Mouse (Mus musculus) cerebellum, postnatal 36 days (tissue): ENCODE results near the gene Lmntd1.
A peak's percentile ranks its signal among the peaks of the same experiment; 100 is the strongest.

Source experiments
- DNase-seq, 2 experiments: peaks; one replicate each; pipeline ENCODE4 v3.0.0; 2021 to 2022; ENCODE audit warnings: mixed read lengths in 2 of 2

The Lmntd1 gene

GRCm38 (mm10) chr6:145431747-145432146 lies 182.4 kb downstream of the Lmntd1 start:
- DNase-seq = no peak

DNA sequence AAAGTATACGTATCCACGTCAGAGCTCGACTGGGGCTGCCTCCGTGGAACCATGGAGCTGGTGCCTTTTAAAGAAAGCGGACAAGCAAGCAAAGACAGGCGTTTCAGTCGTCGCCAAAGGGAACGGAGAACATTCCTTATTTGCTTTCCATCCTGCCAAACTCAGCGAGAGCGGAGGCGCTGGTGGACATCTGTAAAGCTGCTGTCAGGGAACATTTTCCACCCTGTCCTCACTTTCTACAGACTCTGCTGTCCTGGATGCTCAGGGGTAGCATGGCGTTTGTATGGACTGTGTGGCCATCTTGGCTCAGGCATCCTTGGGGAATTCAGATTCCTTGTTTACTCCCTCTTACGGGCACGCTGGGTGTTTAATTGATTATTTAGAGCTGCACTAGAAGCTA lies 186.7 kb downstream of the Lmntd1 start:
- DNase-seq = no peak

DNA sequence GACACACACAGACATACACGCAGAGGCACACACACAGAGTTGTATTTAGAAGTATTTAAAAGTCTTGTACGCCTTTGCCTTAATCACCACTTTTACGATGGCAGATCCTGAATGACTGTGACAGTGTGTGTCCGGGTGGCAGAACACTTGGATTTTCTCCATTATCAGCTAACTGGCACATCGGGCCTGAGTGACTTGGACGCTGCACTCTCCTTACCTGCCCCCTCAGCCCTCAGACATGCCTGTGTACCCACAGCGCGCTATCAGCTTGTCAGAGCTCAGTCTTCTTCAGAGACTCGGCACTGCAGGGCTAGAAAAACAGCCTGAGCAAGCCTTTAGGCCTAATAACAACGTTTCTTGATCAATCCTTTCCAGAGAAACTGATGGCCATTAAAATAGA lies 187.6 kb downstream of the Lmntd1 start:
- no peak for DNase-seq

DNA sequence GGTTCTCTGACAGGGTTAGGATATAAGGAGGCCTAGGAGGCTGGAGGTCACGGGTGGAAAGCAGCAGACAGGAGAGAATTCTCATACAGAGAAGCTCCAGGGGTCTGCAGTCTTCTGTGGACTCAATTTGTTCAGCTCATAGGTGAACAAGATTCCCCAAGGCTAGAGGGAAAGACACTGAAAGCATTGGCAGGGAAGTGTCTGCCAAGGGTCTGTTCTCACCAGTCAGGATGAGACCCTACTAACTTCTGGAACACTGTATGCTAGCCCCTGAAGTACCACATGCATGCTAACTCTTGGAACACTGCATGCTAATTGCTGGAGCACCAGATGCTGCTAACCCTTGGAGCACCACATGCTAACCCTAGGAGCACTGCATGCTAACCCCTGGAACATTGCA lies 190.0 kb downstream of the Lmntd1 start:
- no peak for DNase-seq

DNA sequence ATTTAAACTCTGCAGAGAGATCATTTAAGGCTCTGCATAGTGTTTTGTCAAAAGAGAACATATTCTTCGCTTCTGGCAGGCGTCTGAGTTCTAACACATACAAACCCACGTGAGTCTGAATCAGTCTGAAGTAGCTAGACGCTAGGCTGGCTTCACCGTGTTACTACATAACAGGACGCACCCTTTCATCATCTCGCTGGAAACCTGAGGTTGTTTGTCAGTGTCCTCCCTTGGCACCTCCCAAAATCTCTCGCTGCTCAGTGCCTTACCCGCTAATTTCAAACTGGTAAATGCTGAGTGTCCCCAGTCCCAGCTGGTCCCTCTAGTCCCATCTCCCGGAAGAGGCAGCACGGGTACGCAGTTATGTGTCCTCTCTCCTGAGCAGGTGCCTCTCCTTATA lies 190.6 kb downstream of the Lmntd1 start:
- no peak for DNase-seq

DNA sequence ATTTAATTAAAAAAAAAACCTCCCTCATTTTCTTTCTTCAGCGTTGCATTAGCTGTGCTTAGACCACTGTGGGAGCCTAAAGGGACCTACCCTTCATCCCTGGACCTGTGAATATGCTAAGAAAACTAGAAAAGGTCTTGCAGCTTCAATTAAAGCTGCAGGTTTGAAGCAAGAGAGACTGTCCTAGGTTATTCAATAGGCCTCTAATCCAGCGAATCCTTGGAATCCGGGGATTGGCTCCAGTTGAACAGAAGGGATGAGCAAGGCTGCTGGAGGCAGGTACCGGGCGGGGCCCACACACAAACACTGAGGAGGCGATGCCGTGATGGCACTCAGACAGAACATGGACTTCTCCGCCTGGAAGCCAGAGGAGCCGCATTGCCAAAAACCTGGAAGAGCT lies 192.5 kb downstream of the Lmntd1 start:
- DNase-seq = no peak

- no peak for DNase-seq
These were observed 193.7 kb downstream of the Lmntd1 start for GRCm38 (mm10) chr6:145420407-145420806.

DNA sequence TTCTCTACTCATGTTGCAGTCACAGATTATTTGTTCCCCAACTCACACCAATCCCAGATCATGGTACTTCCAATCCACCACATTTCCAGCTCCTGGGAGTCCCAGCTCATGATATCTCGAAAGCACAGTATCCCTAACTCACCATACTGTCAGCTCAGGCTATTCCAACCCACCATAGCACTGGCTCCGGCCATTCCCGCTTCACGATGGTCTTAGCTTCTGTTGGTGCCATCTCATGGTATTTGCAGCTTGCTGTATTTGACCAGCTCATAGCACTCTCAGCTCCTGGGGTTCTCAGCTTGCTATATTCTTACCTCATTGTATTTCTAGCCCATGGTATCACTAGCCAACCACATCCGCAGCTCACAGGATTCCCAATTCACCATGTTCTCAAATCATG lies 195.3 kb downstream of the Lmntd1 start:
- DNase-seq = no peak

- DNase-seq = no peak
These were observed 196.2 kb downstream of the Lmntd1 start for GRCm38 (mm10) chr6:145417720-145418440.

DNA sequence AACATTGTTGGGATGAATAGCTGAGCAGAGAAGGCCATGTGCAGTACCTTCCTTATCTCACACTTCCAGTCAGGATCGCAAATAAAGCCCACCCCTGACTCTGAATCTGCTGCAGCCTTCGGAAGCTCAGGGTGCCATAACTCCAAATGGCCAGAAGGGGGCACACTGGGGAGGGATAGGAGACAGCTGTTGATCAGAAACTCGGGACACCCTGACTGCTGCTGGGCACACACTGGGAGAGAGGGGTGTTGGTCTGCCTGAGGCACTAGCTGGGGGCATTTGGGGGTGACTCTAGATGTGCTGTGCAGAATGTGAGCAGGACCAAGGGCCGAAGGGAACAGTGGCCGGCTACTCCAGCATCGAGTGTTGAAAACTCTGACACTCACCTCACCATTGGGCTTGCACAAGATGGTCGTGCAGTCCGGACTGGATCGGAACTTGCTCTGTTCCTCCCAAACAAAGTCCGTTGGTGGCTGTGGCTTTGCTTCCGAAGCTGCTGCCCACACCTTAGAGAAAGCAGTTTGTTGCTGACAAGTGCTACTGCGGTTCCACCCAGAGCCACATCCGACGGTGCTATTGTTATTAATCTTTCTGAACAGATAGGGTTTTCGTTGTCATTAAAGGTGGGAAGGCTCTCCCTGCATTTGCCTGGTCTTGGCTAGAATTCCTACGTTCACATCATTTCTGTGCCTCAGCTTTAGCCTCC lies 197.0 kb downstream of the Lmntd1 start:
- peak; percentile 44 to 48 for DNase-seq

- no peak for DNase-seq
These were observed 209.6 kb downstream of the Lmntd1 start for GRCm38 (mm10) chr6:145404369-145405051.

DNA sequence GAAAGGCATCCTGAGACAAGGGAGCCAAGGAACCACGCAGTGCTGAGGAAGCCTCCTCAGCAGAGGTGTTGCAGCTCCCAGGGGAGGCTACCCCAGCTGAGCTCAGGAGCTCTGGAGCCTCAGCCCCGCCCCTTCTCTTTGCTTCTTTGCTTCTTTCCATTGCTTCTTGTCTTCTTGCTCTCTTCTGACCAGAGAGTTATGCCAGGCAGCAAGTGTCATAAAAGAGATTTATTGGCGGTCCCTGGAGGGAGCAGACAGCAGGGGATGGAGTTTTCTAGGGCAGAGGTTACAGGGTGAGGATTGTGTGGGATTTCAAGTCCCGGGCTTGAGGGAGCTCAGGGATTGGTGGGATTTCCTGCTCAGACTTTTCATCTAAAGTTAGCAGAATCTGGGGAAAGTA lies 213.0 kb downstream of the Lmntd1 start:
- no peak for DNase-seq

GRCm38 (mm10) chr6:145397881-145398280 lies 216.2 kb downstream of the Lmntd1 start:
- no peak for DNase-seq

- no peak for DNase-seq
These were observed 217.6 kb downstream of the Lmntd1 start for GRCm38 (mm10) chr6:145396534-145396933.

- DNase-seq = no peak
These were observed 223.7 kb downstream of the Lmntd1 start for GRCm38 (mm10) chr6:145390421-145390820.

- DNase-seq = no peak
These were observed 224.2 kb downstream of the Lmntd1 start for GRCm38 (mm10) chr6:145389904-145390303.

DNA sequence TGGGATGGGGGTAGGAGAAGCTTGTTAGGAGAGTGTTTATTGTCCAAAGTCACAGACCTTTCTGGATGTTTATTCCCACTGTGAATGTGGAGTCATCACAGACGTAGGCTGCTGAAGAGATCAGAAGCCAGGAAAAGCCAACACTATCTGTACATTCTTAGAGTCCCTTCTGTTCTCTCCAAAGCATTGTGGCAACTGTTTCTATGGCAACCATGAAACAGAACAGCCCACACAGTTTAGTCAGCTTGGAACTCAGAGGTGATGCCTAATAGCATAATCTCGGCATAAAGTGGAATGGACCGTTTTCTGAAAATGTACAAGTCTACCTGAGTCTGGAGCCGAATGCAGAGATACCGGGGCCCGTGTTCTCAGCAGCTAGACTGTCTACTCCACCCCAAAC lies 226.7 kb downstream of the Lmntd1 start:
- no peak for DNase-seq

GRCm38 (mm10) chr6:145382586-145383380 lies 231.3 kb downstream of the Lmntd1 start:
- DNase-seq = no peak

DNA sequence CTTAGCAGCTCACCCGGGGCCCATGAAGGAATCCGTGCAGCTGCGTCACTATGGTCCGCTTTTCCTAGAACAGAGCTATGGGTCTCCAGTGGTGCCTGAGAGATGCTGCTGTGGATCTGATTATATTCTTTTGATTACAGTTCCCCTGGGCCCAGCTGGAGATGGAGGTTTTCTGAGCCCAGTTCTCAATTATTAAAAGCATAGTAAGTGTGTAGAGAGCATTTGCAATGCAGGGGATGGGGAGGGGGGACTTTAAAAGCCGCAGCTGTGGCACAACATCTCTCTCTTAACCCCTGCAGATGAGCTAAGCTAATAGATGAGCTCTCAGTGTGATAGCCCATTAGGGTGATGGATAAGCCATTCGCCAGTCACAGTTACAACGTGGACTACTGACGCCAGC lies 233.2 kb downstream of the Lmntd1 start:
- DNase-seq = no peak

GRCm38 (mm10) chr6:145379175-145379574 lies 234.9 kb downstream of the Lmntd1 start:
- no peak for DNase-seq

- DNase-seq = no peak
These were observed 235.4 kb downstream of the Lmntd1 start for GRCm38 (mm10) chr6:145378689-145379088.

DNA sequence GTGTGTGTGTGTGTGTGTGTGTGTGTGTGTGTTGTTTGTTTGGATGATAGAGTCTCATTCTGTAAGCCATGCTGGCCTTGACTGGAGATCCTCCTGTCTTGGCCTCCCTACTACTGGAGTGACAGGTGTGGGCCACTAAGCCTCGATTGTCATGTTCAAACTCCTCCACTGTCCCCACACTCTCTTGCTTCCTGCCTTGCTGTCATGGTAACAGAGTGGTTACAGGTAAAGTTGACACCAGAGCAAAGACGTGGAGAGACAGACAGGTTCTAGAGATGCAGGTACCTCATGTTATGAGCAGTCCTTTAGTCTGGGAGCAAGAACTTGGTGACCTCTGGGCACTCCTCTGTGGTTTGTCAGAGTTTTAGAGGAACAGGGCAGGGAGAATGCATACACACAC lies 239.7 kb downstream of the Lmntd1 start:
- DNase-seq = no peak

DNA sequence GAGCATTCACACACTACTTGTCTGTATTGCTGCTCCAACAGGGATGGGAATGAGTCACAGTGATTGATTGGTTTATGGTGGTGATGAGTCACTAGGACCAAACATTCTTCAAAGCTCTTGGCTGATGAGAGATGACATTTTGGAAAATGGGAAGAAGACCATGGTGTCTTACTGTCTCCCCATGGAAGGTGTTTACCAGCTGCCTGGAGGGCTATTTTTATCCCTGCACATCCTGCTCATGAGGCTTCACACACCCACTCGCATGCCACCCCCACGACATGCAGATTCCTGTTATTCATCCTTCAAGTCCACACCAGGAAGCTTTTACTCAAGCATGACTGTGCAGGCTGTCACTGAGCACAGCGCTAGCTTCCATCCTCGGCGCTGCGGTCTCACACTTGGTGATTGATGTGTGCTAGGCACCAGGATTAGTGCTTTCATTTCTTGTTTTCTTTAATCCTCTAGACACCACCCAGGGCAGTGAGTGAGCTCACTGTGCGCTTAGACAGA lies 240.4 kb downstream of the Lmntd1 start:
- DNase-seq = no peak
